Mouse (Mus musculus) midbrain, postnatal 0 days (tissue): ENCODE data around the gene Mcf2l. TPM values are rescaled to one million over a fixed set of nuclear protein-coding genes. Genes with fewer than 3 reads are reported as not detected.

Source experiments
- ATAC-seq: fragments of 200-750 bp; cut with Nextera tagmentation; 2 replicates; pipeline ENCODE4 v1.8.0; 2017; ENCODE audit warnings: moderate number of reproducible peaks, mild to moderate bottlenecking, moderate TSS enrichment, moderate library complexity; ENCODE audit not compliant: low FRiP score
- DNase-seq: peaks from one replicate; pipeline ENCODE4 v3.0.0-alpha.2; 2015; ENCODE audit warnings: low spot score
- H3K27ac ChIP-seq: fragments of 300-500 bp; sonication (generic); 2 replicates; pipeline ENCODE4 v1.5.1; 2014; ENCODE audit warnings: low read depth, mild to moderate bottlenecking, low read length, mixed read lengths
- H3K27me3 ChIP-seq: fragments of 300-500 bp; sonication (generic); 2 replicates; pipeline ENCODE4 v1.6.1; 2014; ENCODE audit warnings: low read length, control low read depth, mixed read lengths; ENCODE audit not compliant: insufficient read depth
- H3K36me3 ChIP-seq: fragments of 300-500 bp; sonication (generic); 2 replicates; pipeline ENCODE4 v1.6.1; 2014; ENCODE audit warnings: low read length, control low read depth, mixed read lengths; ENCODE audit not compliant: insufficient read depth
- H3K4me1 ChIP-seq: fragments of 300-500 bp; sonication (generic); 2 replicates; pipeline ENCODE4 v1.6.1; 2014; ENCODE audit warnings: mild to moderate bottlenecking, control low read depth, antibody characterized with exemption, low read length, mixed read lengths; ENCODE audit not compliant: insufficient read depth
- H3K4me2 ChIP-seq: fragments of 300-500 bp; sonication (generic); 2 replicates; pipeline ENCODE4 v1.6.1; 2014; ENCODE audit warnings: low read depth, mild to moderate bottlenecking, low read length, mixed read lengths; ENCODE audit not compliant: poor library complexity, severe bottlenecking
- H3K4me3 ChIP-seq: fragments of 300-500 bp; sonication (generic); 2 replicates; pipeline ENCODE4 v1.5.1; 2014; ENCODE audit warnings: low read depth, mild to moderate bottlenecking, low read length, moderate library complexity
- H3K9ac ChIP-seq: fragments of 300-500 bp; sonication (generic); replicated peaks from 2 replicates; pipeline ENCODE4 v1.6.1; 2014; ENCODE audit warnings: mild to moderate bottlenecking, low read length, moderate library complexity, mixed read lengths; ENCODE audit not compliant: poor library complexity, severe bottlenecking
- H3K9me3 ChIP-seq: fragments of 300-500 bp; sonication (generic); 2 replicates; pipeline ENCODE4 v1.6.1; 2016; ENCODE audit warnings: low read length, control low read depth
- CTCF ChIP-seq: IDR thresholded peaks from 2 replicates; pipeline ENCODE4 v1.5.1; 2016; ENCODE audit warnings: antibody characterized with exemption, mild to moderate bottlenecking
- WGBS: fragments of 180-500 bp; shearing (Covaris S2); extraction: QIAGEN DNeasy Blood & Tissue Kit; methylation state at CpG from one replicate; pipeline ENCODE4 v1.1.7; 2014; 5-methylcytosine and 5-hydroxymethylcytosine counted together
- polyA plus RNA-seq: library from polyadenylated mRNA; unstranded; fragments of >200 nt; fragmentation: Nextera tagmentation; extraction: Ambion mirVana; gene quantifications from 2 replicates; pipeline ENCODE4 v1.2.1, GENCODE M21; 2015
- total RNA-seq: library from RNA; depleted of rRNA; stranded (reverse); fragments of >200 nt; gene quantifications from 2 replicates; pipeline ENCODE4 v1.2.3, GENCODE M21; 2014

The Mcf2l gene
- total and polyA plus RNA-seq, 2 experiments from 2014 or later = 136 to 391 TPM

DNA sequence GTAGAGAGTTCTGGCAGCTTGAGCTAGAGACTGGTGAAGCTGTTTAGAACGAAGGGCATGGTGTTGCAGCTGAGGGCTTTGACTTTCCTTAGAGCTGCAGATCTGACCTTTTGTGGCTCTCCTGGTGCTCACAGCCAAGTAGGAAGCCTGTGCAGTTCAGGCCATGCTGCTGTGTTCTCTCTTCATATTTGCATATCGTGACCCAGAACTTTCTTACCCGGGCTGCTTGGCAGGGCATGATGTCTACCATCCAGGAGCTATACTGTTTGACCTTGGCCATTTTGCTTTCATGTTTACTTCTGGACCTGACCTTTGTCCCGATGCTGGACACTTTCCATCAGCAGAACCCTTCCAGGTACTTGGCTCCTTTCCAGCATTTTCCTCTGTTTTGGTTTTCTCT, 44.2 kb downstream of the Mcf2l start:
- peak overlapping the region; percentile 85; the same call in 1 of the 2 replicates for H3K27ac ChIP-seq
- WGBS = 82% methylated on average over 4 of the region's 4 CpGs
- H3K4me3 ChIP-seq = peak overlapping the region; percentile 48; the same call in 1 of the 2 replicates
- DNase-seq = no peak
- no peak for ATAC-seq
- no peaks in the 10 kb centered on the region for H3K9me3 ChIP-seq
- H3K36me3 ChIP-seq = peaks cover 2% of the 10 kb centered on the region; the same call in 1 of the 2 replicates
- peaks cover 18% of the 10 kb centered on the region for H3K4me1 ChIP-seq
- TF ChIP-seq CTCF = no peak
- H3K9ac ChIP-seq = peak overlapping the region; percentile 77; the same call in 1 of the 2 replicates
- H3K27me3 ChIP-seq = no peaks in the 10 kb centered on the region
- H3K4me2 ChIP-seq = peak overlapping the region; percentile 85

GRCm38 (mm10) chr8:12920599-12920998, 47.0 kb downstream of the Mcf2l start:
- 92% methylated on average over 4 of the region's 4 CpGs for WGBS
- no peak overlapping the region for H3K4me2 ChIP-seq
- H3K27me3 ChIP-seq = no peaks in the 10 kb centered on the region
- DNase-seq (no peak), ATAC-seq (no peak)
- no peak overlapping the region for H3K27ac ChIP-seq
- no peak for TF ChIP-seq CTCF
- H3K4me3 ChIP-seq = no peak overlapping the region
- H3K36me3 ChIP-seq = no peaks in the 10 kb centered on the region
- H3K4me1 ChIP-seq = peaks cover 14% of the 10 kb centered on the region
- H3K9ac ChIP-seq = no peak overlapping the region
- H3K9me3 ChIP-seq = no peaks in the 10 kb centered on the region

DNA sequence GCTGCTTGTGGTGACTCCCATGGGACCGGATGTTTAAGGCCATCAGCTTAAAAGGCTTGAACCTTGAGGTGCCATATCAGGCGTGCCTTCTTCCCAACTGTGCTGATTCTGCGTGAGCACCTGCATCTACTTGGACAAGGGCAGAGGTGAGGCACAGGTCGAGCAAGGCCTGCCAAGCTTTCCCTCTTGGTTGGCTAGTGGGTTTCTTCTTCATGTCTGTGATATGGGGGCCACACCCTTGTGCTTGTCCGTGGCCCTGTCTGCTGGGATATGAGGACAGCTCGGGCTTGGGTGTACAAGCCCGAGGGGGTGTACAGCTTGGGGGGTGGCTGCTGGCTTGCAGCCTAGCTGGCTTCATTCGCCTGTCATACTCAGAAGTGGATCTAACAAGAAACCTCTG, 51.4 kb downstream of the Mcf2l start:
- H3K4me2 ChIP-seq = no peak overlapping the region
- H3K9ac ChIP-seq = no peak overlapping the region
- no peaks in the 10 kb centered on the region for H3K36me3 ChIP-seq
- no peak for TF ChIP-seq CTCF
- H3K27ac ChIP-seq = peak overlapping the region; percentile 26; the same call in 1 of the 2 replicates
- H3K27me3 ChIP-seq = no peaks in the 10 kb centered on the region
- no peaks in the 10 kb centered on the region for H3K9me3 ChIP-seq
- ATAC-seq (no peak), DNase-seq (no peak)
- H3K4me3 ChIP-seq = no peak overlapping the region
- no peaks in the 10 kb centered on the region for H3K4me1 ChIP-seq
- WGBS = 89% methylated on average over 8 of the region's 8 CpGs

GRCm38 (mm10) chr8:12925941-12926381, 52.4 kb downstream of the Mcf2l start:
- H3K36me3 ChIP-seq = no peaks in the 10 kb centered on the region
- WGBS = 53% methylated on average over 13 of the region's 13 CpGs
- H3K27me3 ChIP-seq = no peaks in the 10 kb centered on the region
- DNase-seq = no peak
- no peak for TF ChIP-seq CTCF
- H3K9ac ChIP-seq = no peak overlapping the region
- no peaks in the 10 kb centered on the region for H3K9me3 ChIP-seq
- no peaks in the 10 kb centered on the region for H3K4me1 ChIP-seq
- 0 out of 2 replicates have a peak overlapping the region, but pooled peaks have one; percentile 26 for H3K27ac ChIP-seq
- ATAC-seq = no peak
- H3K4me3 ChIP-seq = no peak overlapping the region
- no peak overlapping the region for H3K4me2 ChIP-seq

- DNase-seq (peak; percentile 68), ATAC-seq (0 out of 2 replicates have a peak, but pooled peaks have one; percentile 42)
- Histone ChIP-seq H3K27ac (no peak overlapping the region), H3K4me1 (no peaks in the 10 kb centered on the region), H3K4me3 (no peak overlapping the region), H3K9me3 (no peaks in the 10 kb centered on the region), H3K27me3 (no peaks in the 10 kb centered on the region), H3K9ac (no peak overlapping the region), H3K4me2 (no peak overlapping the region), H3K36me3 (no peaks in the 10 kb centered on the region)
- peak; percentile 79 for TF ChIP-seq CTCF
- 48% methylated on average over 7 of the region's 7 CpGs for WGBS
These were observed 53.8 kb downstream of the Mcf2l start for GRCm38 (mm10) chr8:12927204-12927983.

DNA sequence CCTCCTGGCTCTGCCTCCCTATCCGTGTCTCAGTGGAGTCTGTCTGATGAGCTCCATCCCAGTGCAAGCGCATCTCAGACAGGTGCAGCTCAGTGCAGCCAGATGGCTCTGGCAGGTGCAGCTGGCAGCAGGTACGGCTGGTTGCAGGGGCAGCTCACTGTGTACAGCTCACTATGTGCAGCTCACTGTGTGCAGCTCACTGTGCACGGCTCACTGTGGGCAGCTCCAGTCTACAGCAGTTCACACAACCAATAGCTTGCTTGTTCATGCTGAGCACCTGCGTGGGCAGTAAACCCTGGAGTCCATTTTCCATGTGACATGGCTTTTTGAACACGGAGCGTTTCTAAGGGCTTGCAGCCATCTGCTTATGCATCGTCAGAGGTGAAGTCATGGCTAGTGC, 54.4 kb downstream of the Mcf2l start:
- Histone ChIP-seq H3K4me3 (no peak overlapping the region), H3K9ac (no peak overlapping the region), H3K27me3 (no peaks in the 10 kb centered on the region), H3K27ac (no peak overlapping the region), H3K4me1 (no peaks in the 10 kb centered on the region), H3K36me3 (no peaks in the 10 kb centered on the region), H3K9me3 (no peaks in the 10 kb centered on the region), H3K4me2 (no peak overlapping the region)
- TF ChIP-seq CTCF = no peak
- 84% methylated on average over 8 of the region's 8 CpGs for WGBS
- DNase-seq = no peak
- ATAC-seq = no peak
